Mouse (Mus musculus): ENCODE data around the gene Cfap99. TPM values are rescaled to one million over a fixed set of nuclear protein-coding genes. Genes with fewer than 3 reads are reported as not detected.

The Cfap99 gene
- polyA plus RNA-seq, 1 experiment = not detected

DNA sequence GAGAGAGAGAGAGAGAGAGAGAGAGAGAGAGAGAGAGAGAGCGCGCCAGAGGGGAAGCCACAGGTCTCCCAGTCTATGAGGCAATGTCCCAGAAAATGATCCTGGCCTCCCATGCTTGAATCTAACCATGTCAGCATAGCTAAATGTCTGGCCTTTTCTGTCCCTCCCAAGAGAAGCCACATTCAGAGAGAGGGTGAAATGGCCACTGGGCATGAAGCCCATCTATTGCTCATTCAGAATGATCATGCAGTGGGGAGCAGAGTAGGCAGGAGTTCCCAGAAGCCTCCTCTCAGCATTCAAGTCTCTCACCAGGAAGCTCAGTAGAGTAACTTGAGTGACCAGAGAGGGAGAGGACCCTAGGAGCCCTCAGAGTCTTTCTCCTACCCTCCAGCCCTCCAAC, 6.7 kb downstream of the Cfap99 start:
- 58% methylated on average over 2 of the region's 2 CpGs for WGBS
- Histone ChIP-seq H3K27ac (ENCODE audit: control insufficient read depth, insufficient read depth, low read depth, low read length, poor library complexity) (no peak overlapping the region), H3K4me1 (ENCODE audit: control insufficient read depth, insufficient read depth, low read length) (no peaks in the 10 kb centered on the region), H3K4me3 (replicated peaks; ENCODE audit: control insufficient read depth, low read depth, low read length) (no peak overlapping the region)
- TF ChIP-seq POLR2A (IDR thresholded peaks at IDR 0.05; ENCODE audit: borderline replicate concordance, control insufficient read depth, low read depth, low read length) = no peak
- TF ChIP-seq CTCF (IDR thresholded peaks at IDR 0.05; ENCODE audit: control insufficient read depth, insufficient read depth, low read length) = no peak

- WGBS = 70% methylated on average over 4 of the region's 4 CpGs
- Histone ChIP-seq H3K4me1 (ENCODE audit: control insufficient read depth, insufficient read depth, low read length) (no peaks in the 10 kb centered on the region), H3K4me3 (replicated peaks; ENCODE audit: control insufficient read depth, low read depth, low read length) (no peak overlapping the region), H3K27ac (ENCODE audit: control insufficient read depth, insufficient read depth, low read depth, low read length, poor library complexity) (no peak overlapping the region)
- TF ChIP-seq POLR2A (IDR thresholded peaks at IDR 0.05; ENCODE audit: borderline replicate concordance, control insufficient read depth, low read depth, low read length) (no peak), CTCF (IDR thresholded peaks at IDR 0.05; ENCODE audit: control insufficient read depth, insufficient read depth, low read length) (no peak)
Observed at GRCm38 (mm10) chr5:34298061-34298460, 9.7 kb downstream of the Cfap99 start.

DNA sequence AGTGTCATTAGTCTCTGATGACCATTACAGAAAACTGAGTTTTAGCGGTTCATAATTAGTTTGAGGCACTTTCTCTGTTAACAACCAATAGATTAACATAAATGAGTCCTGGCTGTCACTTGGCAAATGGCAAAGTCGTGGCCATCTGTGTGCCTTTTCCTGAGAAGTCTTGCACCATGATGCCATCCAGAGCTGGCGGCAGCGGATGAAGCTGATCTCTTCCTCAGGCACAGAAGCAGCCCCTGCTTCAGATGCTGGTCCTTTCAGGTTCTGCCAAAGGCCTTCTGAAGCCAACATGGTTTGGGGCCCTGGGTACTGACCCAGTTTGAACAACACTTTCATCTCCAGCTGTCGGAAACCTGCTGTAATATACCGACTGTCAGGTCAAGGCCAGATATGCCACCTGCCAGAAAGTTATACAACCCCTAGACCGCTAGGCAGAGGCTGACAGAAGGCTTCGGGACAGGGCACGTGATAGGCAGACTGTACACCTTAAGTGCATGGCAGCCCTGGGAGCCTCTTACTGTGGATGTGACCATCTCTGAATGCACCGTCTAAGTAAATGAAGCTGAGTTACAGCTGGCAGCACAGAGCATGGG, 10.6 kb downstream of the Cfap99 start:
- 76% methylated on average over 10 of the region's 10 CpGs for WGBS
- Histone ChIP-seq H3K27ac (ENCODE audit: control insufficient read depth, insufficient read depth, low read depth, low read length, poor library complexity) (no peak overlapping the region), H3K4me3 (replicated peaks; ENCODE audit: control insufficient read depth, low read depth, low read length) (no peak overlapping the region), H3K4me1 (ENCODE audit: control insufficient read depth, insufficient read depth, low read length) (no peaks in the 10 kb centered on the region)
- no peak for TF ChIP-seq POLR2A (IDR thresholded peaks at IDR 0.05; ENCODE audit: borderline replicate concordance, control insufficient read depth, low read depth, low read length)
- no peak for TF ChIP-seq CTCF (IDR thresholded peaks at IDR 0.05; ENCODE audit: control insufficient read depth, insufficient read depth, low read length)

DNA sequence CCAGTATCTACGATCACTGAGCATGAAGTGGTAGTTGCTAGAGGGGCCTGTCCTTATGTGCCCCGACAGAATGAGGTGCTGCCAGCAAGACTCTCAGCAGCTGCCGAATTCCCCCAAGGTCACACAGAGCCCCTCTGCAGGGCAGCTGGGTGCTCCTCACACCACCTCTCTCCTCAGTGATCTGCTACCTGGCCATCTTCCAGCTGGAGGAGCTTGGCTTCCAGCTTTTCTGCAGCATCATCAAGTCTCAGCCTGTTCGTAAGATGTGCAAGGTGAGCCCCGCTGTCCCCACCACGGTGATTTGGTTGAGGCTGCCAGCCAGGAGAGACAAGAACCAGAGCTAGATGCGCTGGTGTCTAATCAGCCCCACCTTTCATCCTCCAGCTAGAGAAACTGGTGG, 14.0 kb downstream of the Cfap99 start:
- 78% methylated on average over 7 of the region's 7 CpGs for WGBS
- H3K27ac ChIP-seq (ENCODE audit: control insufficient read depth, insufficient read depth, low read depth, low read length, poor library complexity) = no peak overlapping the region
- no peak overlapping the region for H3K4me3 ChIP-seq (replicated peaks; ENCODE audit: control insufficient read depth, low read depth, low read length)
- H3K4me1 ChIP-seq (ENCODE audit: control insufficient read depth, insufficient read depth, low read length) = no peaks in the 10 kb centered on the region
- TF ChIP-seq POLR2A (IDR thresholded peaks at IDR 0.05; ENCODE audit: borderline replicate concordance, control insufficient read depth, low read depth, low read length) (no peak), CTCF (IDR thresholded peaks at IDR 0.05; ENCODE audit: control insufficient read depth, insufficient read depth, low read length) (no peak)

GRCm38 (mm10) chr5:34309016-34309415, 20.6 kb downstream of the Cfap99 start:
- 65% methylated on average over 3 of the region's 3 CpGs for WGBS

GRCm38 (mm10) chr5:34319491-34320034, 31.2 kb downstream of the Cfap99 start:
- TF ChIP-seq CTCF (IDR thresholded peaks at IDR 0.05; ENCODE audit: control insufficient read depth, insufficient read depth, low read length) (no peak), POLR2A (IDR thresholded peaks at IDR 0.05; ENCODE audit: borderline replicate concordance, control insufficient read depth, low read depth, low read length) (no peak)
- no peak overlapping the region for H3K27ac ChIP-seq (ENCODE audit: control insufficient read depth, insufficient read depth, low read depth, low read length, poor library complexity)
- no peaks in the 10 kb centered on the region; the same call in 1 of the 2 replicates for H3K4me1 ChIP-seq (ENCODE audit: control insufficient read depth, insufficient read depth, low read length)
- WGBS = 71% methylated on average over 2 of the region's 2 CpGs
- no peak overlapping the region for H3K4me3 ChIP-seq (replicated peaks; ENCODE audit: control insufficient read depth, low read depth, low read length)

More at GRCm38 (mm10) chr5:34309016-34309415, 20.6 kb downstream of the Cfap99 start:
- no peaks in the 10 kb centered on the region for H3K4me1 ChIP-seq (ENCODE audit: control insufficient read depth, insufficient read depth, low read length)
- no peak overlapping the region for H3K4me3 ChIP-seq (replicated peaks; ENCODE audit: control insufficient read depth, low read depth, low read length)
- H3K27ac ChIP-seq (ENCODE audit: control insufficient read depth, insufficient read depth, low read depth, low read length, poor library complexity) = no peak overlapping the region
- no peak for TF ChIP-seq CTCF (IDR thresholded peaks at IDR 0.05; ENCODE audit: control insufficient read depth, insufficient read depth, low read length)
- no peak for TF ChIP-seq POLR2A (IDR thresholded peaks at IDR 0.05; ENCODE audit: borderline replicate concordance, control insufficient read depth, low read depth, low read length)

GRCm38 (mm10) chr5:34321236-34321635, 32.8 kb downstream of the Cfap99 start:
- TF ChIP-seq POLR2A (IDR thresholded peaks at IDR 0.05; ENCODE audit: borderline replicate concordance, control insufficient read depth, low read depth, low read length) (no peak), CTCF (IDR thresholded peaks at IDR 0.05; ENCODE audit: control insufficient read depth, insufficient read depth, low read length) (no peak)
- Histone ChIP-seq H3K27ac (ENCODE audit: control insufficient read depth, insufficient read depth, low read depth, low read length, poor library complexity) (no peak overlapping the region), H3K4me3 (replicated peaks; ENCODE audit: control insufficient read depth, low read depth, low read length) (no peak overlapping the region), H3K4me1 (ENCODE audit: control insufficient read depth, insufficient read depth, low read length) (no peaks in the 10 kb centered on the region; the same call in 1 of the 2 replicates)
- WGBS = 64% methylated on average over 4 of the region's 4 CpGs

GRCm38 (mm10) chr5:34325286-34325685, 36.9 kb downstream of the Cfap99 start:
- Histone ChIP-seq H3K27ac (ENCODE audit: control insufficient read depth, insufficient read depth, low read depth, low read length, poor library complexity) (no peak overlapping the region), H3K4me1 (ENCODE audit: control insufficient read depth, insufficient read depth, low read length) (no peaks in the 10 kb centered on the region; the same call in 1 of the 2 replicates), H3K4me3 (replicated peaks; ENCODE audit: control insufficient read depth, low read depth, low read length) (no peak overlapping the region)
- TF ChIP-seq CTCF (IDR thresholded peaks at IDR 0.05; ENCODE audit: control insufficient read depth, insufficient read depth, low read length) (no peak), POLR2A (IDR thresholded peaks at IDR 0.05; ENCODE audit: borderline replicate concordance, control insufficient read depth, low read depth, low read length) (no peak)

Measured in bone marrow, adult 2 months (tissue).